Mouse (Mus musculus) kidney, adult 2 months (tissue): Measurements from ENCODE around the gene Fam229a. TPM values are rescaled to one million over a fixed set of nuclear protein-coding genes. Genes with fewer than 3 reads are reported as not detected.

Experiments used
- DNase-seq: peaks from one replicate; pipeline ENCODE4 v3.0.0; 2021
- H3K27ac ChIP-seq: fragments of 200-500 bp; 2 replicates; pipeline ENCODE4 v1.5.1; 2012; ENCODE audit warnings: low read depth, low read length, control low read depth, inconsistent platforms; ENCODE audit not compliant: insufficient read depth
- H3K27me3 ChIP-seq: fragments of 200-500 bp; replicated peaks from 2 replicates; pipeline ENCODE4 v1.6.1; 2012; ENCODE audit warnings: mild to moderate bottlenecking, moderate library complexity, low read length, inconsistent platforms; ENCODE audit not compliant: control insufficient read depth, insufficient read depth
- H3K36me3 ChIP-seq: fragments of 200-500 bp; 2 replicates; pipeline ENCODE4 v1.6.1; 2012; ENCODE audit warnings: mild to moderate bottlenecking, moderate library complexity, low read length, inconsistent platforms; ENCODE audit not compliant: control insufficient read depth, insufficient read depth
- H3K4me1 ChIP-seq: fragments of 200-500 bp; 2 replicates; pipeline ENCODE4 v1.6.1; 2011; ENCODE audit warnings: low read length; ENCODE audit not compliant: control insufficient read depth, insufficient read depth
- H3K4me3 ChIP-seq: fragments of 200-500 bp; 2 replicates; pipeline ENCODE4 v1.5.1; 2011; ENCODE audit warnings: mild to moderate bottlenecking, low read depth, low read length, control low read depth; ENCODE audit not compliant: insufficient read depth
- CTCF ChIP-seq: fragments of 200-500 bp; conservative IDR thresholded peaks from 2 replicates; pipeline ENCODE4 v1.5.1; 2011; ENCODE audit warnings: low read depth, mild to moderate bottlenecking, control low read depth, low read length, moderate library complexity, mixed read lengths; ENCODE audit not compliant: insufficient read depth, insufficient read length
- POLR2A ChIP-seq: fragments of 200-500 bp; IDR thresholded peaks from one replicate; pipeline ENCODE4 v1.6.1; 2011; ENCODE audit warnings: low read depth, low read length, control low read depth
- WGBS: fragments of 180-500 bp; shearing (Covaris S2); methylation state at CpG from one replicate; pipeline ENCODE4 v1.1.7; 2018; 5-methylcytosine and 5-hydroxymethylcytosine counted together
- polyA plus RNA-seq: library from polyadenylated mRNA; depleted of rRNA; stranded (reverse); fragments of >200 nt; gene quantifications from 2 replicates; pipeline ENCODE4 v1.2.3, GENCODE M21; 2012

Fam229a gene
- polyA plus RNA-seq, 1 experiment = 0.94 TPM

- Histone ChIP-seq H3K4me3 (no peak overlapping the region), H3K36me3 (no peaks in the 10 kb centered on the region), H3K27me3 (no peaks in the 10 kb centered on the region), H3K27ac (peak overlapping the region; percentile 87), H3K4me1 (0 out of 2 replicates have a peak, but pooled peaks cover 8% of the 10 kb centered on the region)
- WGBS = 47% methylated on average over 16 of the region's 16 CpGs
- peak; percentile 42 for DNase-seq
- TF ChIP-seq CTCF (peak; percentile 41), POLR2A (no peak)
These were observed 4.9 kb downstream of the Fam229a start for GRCm38 (mm10) chr4:129495672-129496562.

GRCm38 (mm10) chr4:129496631-129497030, 5.6 kb downstream of the Fam229a start:
- Histone ChIP-seq H3K27ac (peak overlapping the region; percentile 87), H3K27me3 (no peaks in the 10 kb centered on the region), H3K4me3 (no peak overlapping the region), H3K36me3 (no peaks in the 10 kb centered on the region), H3K4me1 (peaks cover 3% of the 10 kb centered on the region; the same call in 1 of the 2 replicates)
- TF ChIP-seq POLR2A (no peak), CTCF (no peak)
- DNase-seq = peak; percentile 81
- 41% methylated on average over 6 of the region's 6 CpGs for WGBS

- Histone ChIP-seq H3K4me3 (no peak overlapping the region), H3K36me3 (no peaks in the 10 kb centered on the region), H3K4me1 (no peaks in the 10 kb centered on the region; the same call in 1 of the 2 replicates), H3K27ac (peak overlapping the region; percentile 46; the same call in 1 of the 2 replicates), H3K27me3 (no peaks in the 10 kb centered on the region)
- no peak for TF ChIP-seq CTCF
- TF ChIP-seq POLR2A = no peak
- 74% methylated on average over 3 of the region's 3 CpGs for WGBS
- DNase-seq = peak; percentile 49
These were observed 8.0 kb downstream of the Fam229a start for GRCm38 (mm10) chr4:129498941-129499340.

GRCm38 (mm10) chr4:129500017-129500416, 9.0 kb downstream of the Fam229a start:
- Histone ChIP-seq H3K36me3 (no peaks in the 10 kb centered on the region), H3K27ac (peak overlapping the region; percentile 99; the same call in 1 of the 2 replicates), H3K27me3 (no peaks in the 10 kb centered on the region), H3K4me1 (no peaks in the 10 kb centered on the region; the same call in 1 of the 2 replicates), H3K4me3 (peak overlapping the region; percentile 86; the same call in 1 of the 2 replicates)
- WGBS = 70% methylated on average over 8 of the region's 8 CpGs
- TF ChIP-seq CTCF (no peak), POLR2A (no peak)
- no peak for DNase-seq

DNA sequence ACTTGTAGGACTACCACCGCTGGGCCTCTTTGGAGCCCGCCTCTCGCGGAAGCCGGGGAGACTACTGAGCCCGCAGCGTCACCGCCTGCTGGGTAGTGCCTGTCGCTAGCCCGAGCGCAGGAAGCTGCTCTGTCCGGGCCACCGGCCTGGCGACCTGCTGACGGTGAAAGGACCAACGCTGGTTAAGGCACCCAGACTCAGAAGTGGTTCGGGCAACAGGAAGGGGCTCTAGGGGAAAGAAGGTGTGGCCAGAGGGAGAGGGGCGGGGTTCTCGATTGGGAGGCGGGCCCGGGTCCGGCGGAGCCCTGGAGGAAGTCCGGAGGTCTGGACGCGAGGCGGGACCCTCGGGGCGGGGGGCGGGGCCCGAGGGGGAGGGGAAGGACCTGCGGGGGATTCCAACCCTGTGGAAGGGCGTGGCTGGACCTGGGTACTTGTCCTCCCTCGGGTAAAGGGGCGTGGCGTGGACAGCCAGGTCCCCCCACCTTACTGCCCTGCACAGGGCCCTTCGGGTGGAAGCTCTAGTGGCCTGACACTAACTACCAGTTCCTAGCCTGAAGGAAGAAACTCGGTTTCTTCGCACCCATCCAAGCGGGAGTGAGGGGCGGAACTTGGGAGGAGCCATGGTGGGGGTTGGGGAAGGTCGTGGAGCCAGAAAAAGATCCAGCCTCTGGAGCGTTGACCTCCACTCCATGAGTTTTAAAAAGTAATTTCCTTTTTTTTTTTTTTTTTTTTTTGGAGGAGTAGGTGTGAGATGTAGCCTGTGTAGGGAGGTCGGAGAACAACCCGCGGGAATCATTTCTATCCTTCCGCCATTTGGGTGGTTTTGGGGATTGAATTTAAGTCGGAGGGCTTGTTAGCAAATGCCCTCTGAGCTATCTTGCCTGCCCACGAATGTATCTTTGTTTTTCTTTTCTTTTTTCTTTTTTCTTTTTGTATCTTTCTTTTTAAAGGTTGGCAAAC, 9.9 kb downstream of the Fam229a start:
- H3K27me3 ChIP-seq = no peaks in the 10 kb centered on the region
- peak overlapping the region; percentile 86 for H3K4me3 ChIP-seq
- DNase-seq = peak; percentile 93
- H3K36me3 ChIP-seq = no peaks in the 10 kb centered on the region
- peak overlapping the region; percentile 99 for H3K27ac ChIP-seq
- no peaks in the 10 kb centered on the region; the same call in 1 of the 2 replicates for H3K4me1 ChIP-seq
- TF ChIP-seq POLR2A = peak; percentile 78
- no peak for TF ChIP-seq CTCF
- WGBS = 2% methylated on average over 45 of the region's 49 CpGs

GRCm38 (mm10) chr4:129502327-129502888, 11.4 kb downstream of the Fam229a start:
- no peaks in the 10 kb centered on the region for H3K27me3 ChIP-seq
- no peak for DNase-seq
- no peak overlapping the region for H3K27ac ChIP-seq
- H3K4me1 ChIP-seq = no peaks in the 10 kb centered on the region; the same call in 1 of the 2 replicates
- 63% methylated on average over 9 of the region's 9 CpGs for WGBS
- no peaks in the 10 kb centered on the region for H3K36me3 ChIP-seq
- H3K4me3 ChIP-seq = no peak overlapping the region
- TF ChIP-seq CTCF = no peak
- no peak for TF ChIP-seq POLR2A
